Mouse (Mus musculus) ES-E14 (cell line): ENCODE data around the gene Unk.

Experiments used
- ZC3H11A ChIP-seq: IDR thresholded peaks from 2 replicates; pipeline ENCODE4 v1.6.1; 2012; ENCODE audit warnings: low read depth, mild to moderate bottlenecking, inconsistent platforms, low read length, borderline replicate concordance
- ZNF384 ChIP-seq: IDR thresholded peaks from 2 replicates; pipeline ENCODE4 v1.6.1; 2012; ENCODE audit warnings: low read depth, low read length, inconsistent platforms

DNA sequence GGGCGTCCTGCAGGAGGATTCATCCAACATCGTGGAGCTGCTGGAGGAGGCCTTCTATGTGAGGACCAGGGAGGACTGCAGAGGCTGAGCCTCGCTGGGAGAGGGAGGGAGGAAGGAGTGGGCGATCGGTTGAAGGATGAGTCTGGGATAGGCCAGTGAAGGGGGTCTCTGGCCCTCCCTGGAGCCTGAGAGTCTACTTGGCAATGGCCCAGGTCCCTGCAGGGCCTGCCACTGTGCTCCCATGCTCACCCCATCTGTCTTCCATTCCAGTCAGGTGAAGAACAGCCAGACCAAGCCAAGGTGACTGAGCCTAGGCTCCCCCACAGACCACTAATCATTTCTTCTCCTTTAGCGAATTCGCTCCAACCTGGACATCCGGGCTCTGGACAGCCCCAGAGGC, 46.8 kb upstream of the Unk start:
- TF ChIP-seq ZNF384, result no peak
- no peak for TF ChIP-seq ZC3H11A
